Mouse (Mus musculus) CH12.LX (cell line): ENCODE measurements at regions not wholly inside any gene's neighbourhood (a gene's known extent, or its start where the extent isn't known, plus 50 kb on each side); places are given as distances from the start of the nearest gene placed in this dataset.
A peak's percentile ranks its signal among the peaks of the same experiment; 100 is the strongest.

Experiments
- DNase-seq: peaks from one replicate; pipeline ENCODE4 v3.0.0-alpha.2; 2013; ENCODE audit errors: extremely low read depth
- H3K27ac ChIP-seq: 2 replicates; pipeline ENCODE4 v1.5.1; 2012; ENCODE audit warnings: low read depth, mild to moderate bottlenecking, control low read depth, moderate library complexity; ENCODE audit not compliant: insufficient read depth
- H3K27me3 ChIP-seq: replicated peaks from 2 replicates; pipeline ENCODE3; 2012; ENCODE audit warnings: inconsistent platforms
- H3K36me3 ChIP-seq, 2 experiments: replicated peaks in 1 of 2; 2 replicates each; pipeline versions ENCODE3 to v1.6.1; 2012; ENCODE audit warnings: inconsistent platforms in 1 of 2, low read length in 1 of 2, mild to moderate bottlenecking in 1 of 2, mixed read lengths in 1 of 2, moderate library complexity in 1 of 2; ENCODE audit not compliant: control insufficient read depth in 1 of 2, insufficient read depth in 1 of 2
- H3K4me1 ChIP-seq, 2 experiments: 2 replicates each; pipeline ENCODE4 v1.6.1; 2012; ENCODE audit warnings: inconsistent platforms in 1 of 2, moderate library complexity in 1 of 2; ENCODE audit not compliant: insufficient read depth in 2 of 2, control insufficient read depth in 1 of 2
- H3K4me2 ChIP-seq: 2 replicates; pipeline ENCODE4 v1.6.1; 2012; ENCODE audit warnings: low read depth, mild to moderate bottlenecking, control low read depth; ENCODE audit not compliant: poor library complexity, insufficient read depth, severe bottlenecking
- H3K4me3 ChIP-seq, 3 experiments: fragments of 150-350 bp in 1 of 3; sonication (generic) in 1 of 3; replicated peaks in 1 of 3; 2 replicates each; pipeline versions ENCODE3 to v1.5.1; 2011 to 2012; ENCODE audit warnings: low read depth in 2 of 3, low read length in 2 of 3, mild to moderate bottlenecking in 2 of 3, moderate library complexity in 2 of 3, control low read depth in 1 of 3, improper control_type of control experiment in 1 of 3, inconsistent platforms in 1 of 3, mixed read lengths in 1 of 3; ENCODE audit not compliant: poor library complexity in 1 of 3
- H3K79me2 ChIP-seq: replicated peaks from 2 replicates; pipeline ENCODE4 v1.6.1; 2012; ENCODE audit warnings: mild to moderate bottlenecking, moderate library complexity; ENCODE audit not compliant: control insufficient read depth, poor library complexity, insufficient read depth, severe bottlenecking; ENCODE audit errors: extremely low read depth
- H3K9ac ChIP-seq: 2 replicates; pipeline ENCODE4 v1.6.1; 2012; ENCODE audit warnings: low read depth, mild to moderate bottlenecking, control low read depth, moderate library complexity; ENCODE audit not compliant: insufficient read depth
- H3K9me3 ChIP-seq: replicated peaks from 2 replicates; pipeline ENCODE3; 2012; ENCODE audit warnings: low read length, inconsistent platforms, mixed read lengths
- CHD2 ChIP-seq: IDR thresholded peaks from 2 replicates; pipeline ENCODE4 v1.6.1; 2011; ENCODE audit warnings: low read length, improper control_type of control experiment
- CTCF ChIP-seq, 2 experiments: IDR thresholded peaks in 1 of 2; conservative IDR thresholded peaks in 1 of 2; 2 replicates each; pipeline ENCODE4 v1.5.1; 2011 to 2012; ENCODE audit warnings: low read depth in 2 of 2, low read length in 2 of 2, improper control_type of control experiment in 1 of 2, inconsistent platforms in 1 of 2, mild to moderate bottlenecking in 1 of 2, moderate library complexity in 1 of 2
- E2F4 ChIP-seq: IDR thresholded peaks from 2 replicates; pipeline ENCODE4 v1.6.1; 2011; ENCODE audit warnings: low read depth, low read length, improper control_type of control experiment; ENCODE audit not compliant: insufficient replicate concordance
- GABPA ChIP-seq: IDR thresholded peaks from 2 replicates; pipeline ENCODE4 v1.6.1; 2012; ENCODE audit warnings: low read depth, low read length, improper control_type of control experiment, inconsistent platforms; ENCODE audit not compliant: insufficient replicate concordance
- JUN ChIP-seq: IDR thresholded peaks from 2 replicates; pipeline ENCODE4 v1.6.1; 2011; ENCODE audit warnings: low read depth, mild to moderate bottlenecking, low read length, improper control_type of control experiment, moderate library complexity; ENCODE audit not compliant: insufficient read depth
- KAT2A ChIP-seq: IDR thresholded peaks from 2 replicates; pipeline ENCODE4 v1.6.1; 2012; ENCODE audit warnings: low read length, improper control_type of control experiment, inconsistent platforms; ENCODE audit not compliant: insufficient replicate concordance
- MAFK ChIP-seq: IDR thresholded peaks from 2 replicates; pipeline ENCODE4 v1.6.1; 2011; ENCODE audit warnings: low read length, improper control_type of control experiment; ENCODE audit not compliant: insufficient replicate concordance
- MXI1 ChIP-seq: IDR thresholded peaks from 2 replicates; pipeline ENCODE4 v1.6.1; 2011; ENCODE audit warnings: mild to moderate bottlenecking, low read depth, low read length, improper control_type of control experiment
- MYC ChIP-seq: IDR thresholded peaks from 2 replicates; pipeline ENCODE4 v1.6.1; 2011; ENCODE audit warnings: low read depth, mild to moderate bottlenecking, improper control_type of control experiment, low read length
- PAX5 ChIP-seq: IDR thresholded peaks from 2 replicates; pipeline ENCODE4 v1.6.1; 2012; ENCODE audit warnings: low read length, inconsistent platforms, mixed read lengths
- POLR2AphosphoS2 ChIP-seq: IDR thresholded peaks from 2 replicates; pipeline ENCODE4 v1.6.1; 2011; ENCODE audit warnings: low read depth, low read length, improper control_type of control experiment
- RAD21 ChIP-seq: IDR thresholded peaks from 2 replicates; pipeline ENCODE4 v1.6.1; 2011; ENCODE audit warnings: low read depth, mild to moderate bottlenecking, low read length, improper control_type of control experiment, moderate library complexity
- TBP ChIP-seq: conservative IDR thresholded peaks from 2 replicates; pipeline ENCODE4 v1.6.1; 2011; ENCODE audit warnings: low read depth, low read length, improper control_type of control experiment
- UBTF ChIP-seq: IDR thresholded peaks from 2 replicates; pipeline ENCODE4 v1.6.1; 2012; ENCODE audit warnings: low read depth, mild to moderate bottlenecking, inconsistent platforms, low read length, improper control_type of control experiment, moderate library complexity
- USF1 ChIP-seq: IDR thresholded peaks from 2 replicates; pipeline ENCODE4 v1.6.1; 2014; ENCODE audit warnings: low read depth, mild to moderate bottlenecking, inconsistent platforms, low read length, improper control_type of control experiment
- ZMIZ1 ChIP-seq: IDR thresholded peaks from 2 replicates; pipeline ENCODE4 v1.6.1; 2012; ENCODE audit warnings: low read depth, mild to moderate bottlenecking, inconsistent platforms, low read length, improper control_type of control experiment
- ZNF384 ChIP-seq: IDR thresholded peaks from 2 replicates; pipeline ENCODE4 v1.6.1; 2012; ENCODE audit warnings: low read depth, low read length, improper control_type of control experiment, inconsistent platforms
- dilution Hi-C: fragments of 300-500 bp; cut with MboI; formaldehyde crosslinking; loops from 2 replicates; pipeline ENCODE4 v1.14.3; 2020; ENCODE audit warnings: low sequenced_read_pairs; ENCODE audit not compliant: extremely low pct_unique_long_range_greater_than_20kb, extremely low pct_ligation_motif_present
- in situ Hi-C: fragments of 300-500 bp; cut with MboI; formaldehyde crosslinking; loops from 3 replicates; pipeline ENCODE4 v1.14.3; 2019; ENCODE audit warnings: low sequenced_read_pairs, low pct_ligation_motif_present, low pct_unique_long_range_greater_than_20kb, mixed read lengths

GRCm38 (mm10) chr7:113145046-113145445 lies 62.2 kb upstream of the Arntl start:
- Histone ChIP-seq H3K9me3 (no peaks in the 10 kb centered on the region), H3K27ac (no peak overlapping the region), H3K4me1 (peaks cover 11 to 31% of the 10 kb centered on the region in 2 experiments), H3K36me3 (no peaks in the 10 kb centered on the region), H3K79me2 (no peaks in the 10 kb centered on the region), H3K9ac (no peak overlapping the region), H3K4me3 (no peak overlapping the region), H3K4me2 (no peak overlapping the region), H3K27me3 (peaks cover 10% of the 10 kb centered on the region)
- no peak for DNase-seq
- dilution Hi-C loops (no loop called here), in situ Hi-C loops (loop anchor here (25.0 kb wide), 1 partner anchor 733 kb away; no protein-coding TSS in a partner anchor)
- TF ChIP-seq PAX5: no peak
- no peak for TF ChIP-seq RAD21
- TF ChIP-seq KAT2A: no peak
- TF ChIP-seq JUN: no peak

GRCm38 (mm10) chr7:113146108-113146507 lies 61.2 kb upstream of the Arntl start:
- Histone ChIP-seq H3K4me3 (no peak overlapping the region), H3K4me2 (no peak overlapping the region), H3K79me2 (no peaks in the 10 kb centered on the region), H3K36me3 (no peaks in the 10 kb centered on the region), H3K9me3 (no peaks in the 10 kb centered on the region), H3K9ac (no peak overlapping the region), H3K27me3 (peaks cover 10% of the 10 kb centered on the region), H3K4me1 (peaks cover 8 to 31% of the 10 kb centered on the region in 2 experiments; a peak in 3 of 4 replicates), H3K27ac (no peak overlapping the region)
- in situ Hi-C loops (loop anchor here (25.0 kb wide), 1 partner anchor 734 kb away; no protein-coding TSS in a partner anchor), dilution Hi-C loops (no loop called here)
- no peak for DNase-seq
- TF ChIP-seq ZNF384: peak; percentile 87
- no peak for TF ChIP-seq ZMIZ1
- TF ChIP-seq UBTF: no peak
- no peak for TF ChIP-seq MAFK
- TF ChIP-seq CTCF (conservative IDR thresholded peaks at IDR 0.05 in 1 of 2, IDR thresholded peaks at IDR 0.05 in 1 of 2; ENCODE audit: low read depth in 2 of 2, low read length in 2 of 2): 0 out of 4 replicates have a peak, but pooled peaks of 1 of the 2 experiments have one; percentile 1

GRCm38 (mm10) chr7:113146526-113146925 lies 60.7 kb upstream of the Arntl start:
- Histone ChIP-seq H3K4me3 (no peak overlapping the region), H3K9ac (no peak overlapping the region), H3K4me1 (peaks cover 8 to 31% of the 10 kb centered on the region in 2 experiments; a peak in 3 of 4 replicates), H3K79me2 (no peaks in the 10 kb centered on the region), H3K4me2 (no peak overlapping the region), H3K36me3 (no peaks in the 10 kb centered on the region), H3K9me3 (no peaks in the 10 kb centered on the region), H3K27me3 (peaks cover 9% of the 10 kb centered on the region), H3K27ac (no peak overlapping the region)
- dilution Hi-C loops: no loop called here
- in situ Hi-C loops: loop anchor here (25.0 kb wide), 1 partner anchor 734 kb away; no protein-coding TSS in a partner anchor
- TF ChIP-seq POLR2AphosphoS2 (no peak), E2F4 (no peak), CHD2 (no peak), MYC (no peak), JUN (no peak), TBP (no peak), USF1 (no peak), GABPA (no peak), MXI1 (no peak)
- DNase-seq: no peak
